Mouse (Mus musculus): Measurements from ENCODE around the gene Atp1a4. TPM values are rescaled to one million over a fixed set of nuclear protein-coding genes. Genes with fewer than 3 reads are reported as not detected.

The Atp1a4 gene
- polyA plus RNA-seq, 2 experiments = 0.03 TPM; not detected in 1

DNA sequence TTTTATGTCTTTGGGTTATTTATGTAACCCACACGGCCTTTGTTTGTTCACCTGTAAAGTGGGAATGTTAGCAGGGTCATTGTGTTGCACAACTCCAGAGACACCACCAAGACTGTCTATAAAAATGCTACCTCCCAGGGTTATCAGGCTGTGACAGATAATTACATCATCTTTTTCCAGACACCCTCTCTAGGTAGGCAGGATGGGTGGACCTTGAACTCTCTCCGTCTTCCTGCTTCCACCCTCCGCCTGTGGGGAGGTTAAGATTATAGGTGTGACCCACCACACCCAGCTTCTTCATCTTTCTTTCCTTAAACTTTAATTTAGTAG, 31.4 kb upstream of the Atp1a4 start:
- Histone ChIP-seq H3K9ac (ENCODE audit: low read depth, low read length, severe bottlenecking) (no peak overlapping the region), H3K36me3 (ENCODE audit: control insufficient read depth, insufficient read depth, low read length) (no peaks in the 10 kb centered on the region), H3K27ac (replicated peaks; ENCODE audit: low read depth, low read length) (no peak overlapping the region), H3K9me3 (ENCODE audit: control insufficient read depth, low read length) (no peaks in the 10 kb centered on the region), H3K4me3 (replicated peaks; ENCODE audit: low read length) (no peak overlapping the region), H3K4me1 (ENCODE audit: control insufficient read depth, insufficient read depth, low read length) (no peaks in the 10 kb centered on the region), H3K4me2 (replicated peaks; ENCODE audit: low read depth, low read length, severe bottlenecking) (no peak overlapping the region), H3K27me3 (ENCODE audit: control insufficient read depth, insufficient read depth, low read length) (no peaks in the 10 kb centered on the region)
- TF ChIP-seq POLR2A (IDR thresholded peaks at IDR 0.05; ENCODE audit: borderline replicate concordance, extremely low read depth, insufficient read depth, insufficient read length) = no peak
- DNase-seq (ENCODE audit: low spot score) (no peak), ATAC-seq (ENCODE audit: low FRiP score, low read depth) (no peak)
- WGBS = 85% methylated on average over 3 of the region's 3 CpGs

DNA sequence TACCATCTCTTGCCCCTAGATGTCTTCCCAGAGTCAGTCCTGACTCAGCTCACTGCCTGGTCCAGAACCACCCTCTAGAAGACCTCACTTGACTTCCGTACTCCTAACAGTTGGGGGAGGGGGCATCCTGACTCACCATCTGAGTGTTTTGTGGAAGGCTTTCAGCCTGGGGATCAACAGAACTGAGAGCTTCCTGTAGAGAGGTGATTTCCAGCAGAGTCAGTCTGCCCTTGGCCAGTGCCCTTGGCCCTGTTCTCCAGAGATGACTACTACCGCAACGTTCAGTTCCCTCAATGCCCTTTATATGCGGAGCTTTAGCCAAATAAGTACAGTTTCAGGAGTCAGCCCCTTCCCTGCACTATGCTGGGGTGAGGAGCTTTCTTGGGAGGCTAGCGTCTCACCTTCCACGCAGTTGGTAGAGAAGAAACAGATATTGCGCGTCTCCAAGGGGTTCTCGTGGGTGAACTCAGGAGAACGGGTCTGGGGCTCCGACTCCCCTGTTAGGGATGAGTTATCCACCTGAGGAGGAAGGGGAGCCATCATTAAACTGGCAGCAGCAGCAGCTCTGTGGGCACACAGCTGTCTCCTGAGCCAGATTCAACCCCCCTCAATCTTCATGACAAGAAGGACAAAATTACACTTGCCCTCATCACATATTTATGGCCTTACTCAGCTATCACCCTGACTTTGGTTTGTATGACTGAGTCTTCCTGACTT, 30.8 kb upstream of the Atp1a4 start:
- Histone ChIP-seq H3K4me2 (replicated peaks; ENCODE audit: low read depth, low read length, severe bottlenecking) (no peak overlapping the region), H3K9me3 (ENCODE audit: control insufficient read depth, low read length) (no peaks in the 10 kb centered on the region), H3K9ac (ENCODE audit: low read depth, low read length, severe bottlenecking) (no peak overlapping the region), H3K4me3 (replicated peaks; ENCODE audit: low read length) (no peak overlapping the region), H3K27me3 (ENCODE audit: control insufficient read depth, insufficient read depth, low read length) (no peaks in the 10 kb centered on the region), H3K4me1 (ENCODE audit: control insufficient read depth, insufficient read depth, low read length) (no peaks in the 10 kb centered on the region), H3K36me3 (ENCODE audit: control insufficient read depth, insufficient read depth, low read length) (no peaks in the 10 kb centered on the region), H3K27ac (replicated peaks; ENCODE audit: low read depth, low read length) (no peak overlapping the region)
- ATAC-seq (ENCODE audit: low FRiP score, low read depth) (no peak), DNase-seq (ENCODE audit: low spot score) (no peak)
- 91% methylated on average over 11 of the region's 11 CpGs for WGBS
- no peak for TF ChIP-seq POLR2A (IDR thresholded peaks at IDR 0.05; ENCODE audit: borderline replicate concordance, extremely low read depth, insufficient read depth, insufficient read length)

DNA sequence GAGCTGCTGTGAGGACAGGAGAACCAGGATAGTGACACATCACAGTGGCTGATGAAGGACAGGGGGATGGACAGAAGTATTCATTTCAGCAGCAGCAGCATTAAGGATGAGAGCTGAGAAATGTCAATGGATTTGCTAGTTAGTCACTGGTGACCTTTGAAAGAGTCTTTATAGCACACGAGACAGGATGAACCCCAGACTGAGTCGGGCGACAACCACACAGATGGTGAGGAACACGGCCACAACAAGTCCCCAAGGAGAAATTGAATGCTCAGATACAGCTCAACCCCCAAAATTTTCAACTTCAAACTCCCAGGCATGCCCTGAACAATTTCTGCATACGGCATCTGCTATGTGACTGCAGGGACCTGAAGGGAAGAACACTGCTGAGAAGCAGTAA, 28.5 kb upstream of the Atp1a4 start:
- H3K9me3 ChIP-seq (ENCODE audit: control insufficient read depth, low read length) = no peaks in the 10 kb centered on the region
- ATAC-seq (ENCODE audit: low FRiP score, low read depth) = no peak
- no peak for TF ChIP-seq POLR2A (IDR thresholded peaks at IDR 0.05; ENCODE audit: borderline replicate concordance, extremely low read depth, insufficient read depth, insufficient read length)
- H3K9ac ChIP-seq (ENCODE audit: low read depth, low read length, severe bottlenecking) = no peak overlapping the region
- WGBS = 81% methylated on average over 5 of the region's 5 CpGs
- no peak overlapping the region for H3K4me2 ChIP-seq (replicated peaks; ENCODE audit: low read depth, low read length, severe bottlenecking)
- no peak for DNase-seq (ENCODE audit: low spot score)
- H3K27ac ChIP-seq (replicated peaks; ENCODE audit: low read depth, low read length) = no peak overlapping the region
- no peaks in the 10 kb centered on the region for H3K4me1 ChIP-seq (ENCODE audit: control insufficient read depth, insufficient read depth, low read length)
- H3K27me3 ChIP-seq (ENCODE audit: control insufficient read depth, insufficient read depth, low read length) = no peaks in the 10 kb centered on the region
- H3K36me3 ChIP-seq (ENCODE audit: control insufficient read depth, insufficient read depth, low read length) = no peaks in the 10 kb centered on the region
- H3K4me3 ChIP-seq (replicated peaks; ENCODE audit: low read length) = no peak overlapping the region

DNA sequence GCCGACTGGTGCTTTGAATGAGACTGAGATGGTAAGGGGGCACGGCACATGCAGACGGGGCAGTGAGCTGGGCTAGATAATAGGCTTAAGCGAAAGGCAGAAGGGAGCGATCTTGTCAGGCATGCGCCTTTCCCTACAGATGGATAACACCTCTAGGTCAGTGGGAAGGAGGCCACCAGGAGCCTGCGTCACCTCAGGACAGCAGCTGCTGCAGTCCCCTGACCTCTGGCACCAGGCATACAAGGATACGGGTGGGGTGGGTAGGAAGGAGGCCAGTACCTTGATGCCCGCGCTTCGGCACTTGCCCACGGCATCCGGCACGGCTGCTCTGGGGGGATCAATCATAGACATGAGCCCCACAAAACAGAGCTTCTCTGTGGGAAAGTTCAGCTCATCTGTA, 26.0 kb upstream of the Atp1a4 start:
- no peaks in the 10 kb centered on the region for H3K4me1 ChIP-seq (ENCODE audit: control insufficient read depth, insufficient read depth, low read length)
- no peak for ATAC-seq (ENCODE audit: low FRiP score, low read depth)
- DNase-seq (ENCODE audit: low spot score) = no peak
- no peaks in the 10 kb centered on the region for H3K27me3 ChIP-seq (ENCODE audit: control insufficient read depth, insufficient read depth, low read length)
- TF ChIP-seq POLR2A (IDR thresholded peaks at IDR 0.05; ENCODE audit: borderline replicate concordance, extremely low read depth, insufficient read depth, insufficient read length) = no peak
- no peak overlapping the region for H3K4me2 ChIP-seq (replicated peaks; ENCODE audit: low read depth, low read length, severe bottlenecking)
- 92% methylated on average over 14 of the region's 14 CpGs for WGBS
- H3K9me3 ChIP-seq (ENCODE audit: control insufficient read depth, low read length) = no peaks in the 10 kb centered on the region
- H3K27ac ChIP-seq (replicated peaks; ENCODE audit: low read depth, low read length) = no peak overlapping the region
- no peak overlapping the region for H3K4me3 ChIP-seq (replicated peaks; ENCODE audit: low read length)
- no peak overlapping the region for H3K9ac ChIP-seq (ENCODE audit: low read depth, low read length, severe bottlenecking)
- H3K36me3 ChIP-seq (ENCODE audit: control insufficient read depth, insufficient read depth, low read length) = no peaks in the 10 kb centered on the region

DNA sequence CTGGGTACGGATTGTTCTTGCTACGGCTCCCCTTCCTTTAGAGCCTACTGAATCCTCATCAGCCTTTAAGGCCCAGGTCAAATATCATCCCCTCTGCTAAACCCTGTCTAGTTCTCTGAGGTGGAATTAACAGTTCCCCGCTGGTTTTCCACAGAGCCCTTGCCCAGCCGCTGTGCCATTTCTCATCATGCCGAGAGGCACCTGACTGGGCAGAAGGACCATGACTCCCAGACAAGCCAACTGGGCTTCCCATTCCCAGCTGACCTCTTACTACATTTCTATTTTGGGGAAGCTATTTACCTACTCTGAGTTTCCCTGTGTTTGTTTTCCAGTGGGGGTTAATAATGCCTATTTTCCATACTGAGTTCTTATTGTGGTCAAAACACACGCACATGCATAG, 24.9 kb upstream of the Atp1a4 start:
- no peaks in the 10 kb centered on the region for H3K4me1 ChIP-seq (ENCODE audit: control insufficient read depth, insufficient read depth, low read length)
- H3K36me3 ChIP-seq (ENCODE audit: control insufficient read depth, insufficient read depth, low read length) = no peaks in the 10 kb centered on the region
- no peaks in the 10 kb centered on the region for H3K9me3 ChIP-seq (ENCODE audit: control insufficient read depth, low read length)
- TF ChIP-seq POLR2A (IDR thresholded peaks at IDR 0.05; ENCODE audit: borderline replicate concordance, extremely low read depth, insufficient read depth, insufficient read length) = no peak
- H3K27ac ChIP-seq (replicated peaks; ENCODE audit: low read depth, low read length) = no peak overlapping the region
- no peaks in the 10 kb centered on the region for H3K27me3 ChIP-seq (ENCODE audit: control insufficient read depth, insufficient read depth, low read length)
- H3K9ac ChIP-seq (ENCODE audit: low read depth, low read length, severe bottlenecking) = no peak overlapping the region
- WGBS = 96% methylated on average over 6 of the region's 6 CpGs
- ATAC-seq (ENCODE audit: low FRiP score, low read depth) = no peak
- DNase-seq (ENCODE audit: low spot score) = no peak
- no peak overlapping the region for H3K4me2 ChIP-seq (replicated peaks; ENCODE audit: low read depth, low read length, severe bottlenecking)
- no peak overlapping the region for H3K4me3 ChIP-seq (replicated peaks; ENCODE audit: low read length)

All from limb, embryonic 14.5 days (tissue).